Mouse (Mus musculus) intestine, embryonic 16.5 days (tissue): ENCODE data around the gene Pctp. TPM values are rescaled to one million over a fixed set of nuclear protein-coding genes. Genes with fewer than 3 reads are reported as not detected.

Experiments used
- ATAC-seq: fragments of 200-750 bp; cut with Nextera tagmentation; 2 replicates; pipeline ENCODE4 v1.8.0; 2017; ENCODE audit warnings: moderate TSS enrichment, moderate library complexity
- H3K27ac ChIP-seq: fragments of 300-500 bp; sonication (generic); 2 replicates; pipeline ENCODE4 v1.5.1; 2014; ENCODE audit warnings: mild to moderate bottlenecking, low read length
- H3K27me3 ChIP-seq: fragments of 300-500 bp; sonication (generic); replicated peaks from 2 replicates; pipeline ENCODE4 v1.6.1; 2014; ENCODE audit warnings: low read length, control low read depth, mixed read lengths; ENCODE audit not compliant: control insufficient read depth, insufficient read depth
- H3K36me3 ChIP-seq: fragments of 300-500 bp; sonication (generic); 2 replicates; pipeline ENCODE4 v1.6.1; 2014; ENCODE audit warnings: low read length, control low read depth; ENCODE audit not compliant: control insufficient read depth, insufficient read depth
- H3K4me1 ChIP-seq: fragments of 300-500 bp; sonication (generic); 2 replicates; pipeline ENCODE4 v1.6.1; 2014; ENCODE audit warnings: low read length, control low read depth, mixed read lengths; ENCODE audit not compliant: control insufficient read depth, insufficient read depth
- H3K4me2 ChIP-seq: fragments of 300-500 bp; sonication (generic); 2 replicates; pipeline ENCODE4 v1.6.1; 2014; ENCODE audit warnings: low read depth, low read length, control low read depth
- H3K4me3 ChIP-seq: fragments of 300-500 bp; sonication (generic); 2 replicates; pipeline ENCODE4 v1.5.1; 2014; ENCODE audit warnings: mild to moderate bottlenecking, low read length
- H3K9ac ChIP-seq: fragments of 300-500 bp; sonication (generic); 2 replicates; pipeline ENCODE4 v1.6.1; 2014; ENCODE audit warnings: low read depth, low read length
- H3K9me3 ChIP-seq: fragments of 300-500 bp; sonication (generic); 2 replicates; pipeline ENCODE4 v1.6.1; 2016; ENCODE audit warnings: low read length, control low read depth; ENCODE audit not compliant: control insufficient read depth
- WGBS: fragments of 180-500 bp; shearing (Covaris S2); extraction: QIAGEN DNeasy Blood & Tissue Kit; methylation state at CpG from one replicate; pipeline ENCODE4 v1.1.7; 2014; 5-methylcytosine and 5-hydroxymethylcytosine counted together
- polyA plus RNA-seq: library from polyadenylated mRNA; unstranded; fragments of >200 nt; fragmentation: Nextera tagmentation; extraction: Ambion mirVana; gene quantifications from 2 replicates; pipeline ENCODE4 v1.2.1, GENCODE M21; 2015

Gene Pctp
- polyA plus RNA-seq, result 24.5 and 25.4 TPM in 2 replicates

- Histone ChIP-seq H3K4me1 (peaks cover 10% of the 10 kb centered on the region), H3K9me3 (no peaks in the 10 kb centered on the region), H3K27me3 (no peaks in the 10 kb centered on the region), H3K9ac (peak within 1 kb of the TSS; percentile 76), H3K4me2 (peak within 1 kb of the TSS; percentile 70), H3K27ac (peak within 1 kb of the TSS; percentile 63), H3K36me3 (no peaks in the 10 kb centered on the region), H3K4me3 (peak within 1 kb of the TSS; percentile 76)
- ATAC-seq, result peak; percentile 98
- 7% methylated on average over 35 of the region's 35 CpGs for WGBS
Measured at GRCm38 (mm10) chr11:90002231-90002986, at the start of gene Pctp. TSS of gene Pctp (minus strand) at chr11:90002894.

DNA sequence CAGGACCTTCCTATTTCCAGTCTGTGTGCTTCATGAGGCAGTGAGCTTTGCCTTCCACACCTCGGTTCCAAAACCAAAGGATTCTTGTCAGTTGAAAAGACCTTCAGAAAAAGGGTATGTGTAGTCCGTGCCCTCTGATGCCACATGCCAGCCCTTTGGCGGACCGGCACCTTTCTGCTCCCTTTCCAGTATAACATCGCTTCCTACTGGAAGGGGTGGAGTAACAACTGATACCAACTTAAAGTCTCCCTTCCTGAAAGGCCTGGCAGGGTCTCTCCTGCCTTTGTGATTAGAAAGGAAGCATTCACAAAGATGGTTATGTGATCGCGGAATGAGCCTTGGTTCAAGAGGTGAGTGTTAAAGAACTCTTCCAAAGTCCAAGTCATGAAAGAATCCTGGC, 47.3 kb upstream of the Pctp start:
- H3K9ac ChIP-seq, result no peak overlapping the region
- no peaks in the 10 kb centered on the region for H3K36me3 ChIP-seq
- H3K4me2 ChIP-seq, result no peak overlapping the region
- ATAC-seq, result no peak
- H3K27me3 ChIP-seq, result no peaks in the 10 kb centered on the region
- H3K27ac ChIP-seq, result no peak overlapping the region
- H3K4me3 ChIP-seq, result no peak overlapping the region
- no peaks in the 10 kb centered on the region for H3K9me3 ChIP-seq
- WGBS, result 83% methylated on average over 7 of the region's 7 CpGs
- H3K4me1 ChIP-seq, result peaks cover 7% of the 10 kb centered on the region; the same call in 1 of the 2 replicates

DNA sequence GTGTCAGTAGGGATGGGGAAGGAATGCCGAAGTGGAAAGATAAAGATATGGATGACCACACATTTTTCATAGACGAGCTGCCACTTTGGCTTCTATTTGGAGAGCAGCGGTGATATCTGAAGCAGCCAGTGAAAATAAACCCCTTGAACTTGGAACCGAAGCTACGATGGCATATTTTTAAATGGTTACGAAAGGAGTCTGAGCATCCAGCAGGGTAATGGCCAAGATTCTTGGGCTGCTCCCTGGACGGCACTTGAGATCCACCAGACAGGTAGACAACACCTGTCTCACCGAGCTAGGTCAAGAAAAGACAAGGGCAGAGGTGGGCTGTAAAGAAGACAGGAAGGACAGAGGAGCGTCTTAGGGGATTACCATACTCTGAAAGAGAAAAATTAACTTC, 44.6 kb upstream of the Pctp start:
- H3K27ac ChIP-seq, result no peak overlapping the region
- no peak overlapping the region for H3K4me3 ChIP-seq
- ATAC-seq, result no peak
- WGBS, result 67% methylated on average over 9 of the region's 9 CpGs
- H3K9ac ChIP-seq, result no peak overlapping the region
- H3K4me2 ChIP-seq, result no peak overlapping the region
- no peaks in the 10 kb centered on the region for H3K36me3 ChIP-seq
- 0 out of 2 replicates have a peak, but pooled peaks cover 2% of the 10 kb centered on the region for H3K4me1 ChIP-seq
- H3K9me3 ChIP-seq, result no peaks in the 10 kb centered on the region
- H3K27me3 ChIP-seq, result no peaks in the 10 kb centered on the region

GRCm38 (mm10) chr11:90046211-90046610, 43.5 kb upstream of the Pctp start:
- 47% methylated on average over 7 of the region's 7 CpGs for WGBS
- H3K4me3 ChIP-seq, result no peak overlapping the region
- ATAC-seq, result no peak

GRCm38 (mm10) chr11:90044459-90044858, 41.8 kb upstream of the Pctp start:
- 74% methylated on average over 4 of the region's 4 CpGs for WGBS
- Histone ChIP-seq H3K27me3 (no peaks in the 10 kb centered on the region), H3K4me1 (0 out of 2 replicates have a peak, but pooled peaks cover 2% of the 10 kb centered on the region), H3K4me2 (no peak overlapping the region), H3K36me3 (no peaks in the 10 kb centered on the region), H3K9ac (no peak overlapping the region), H3K27ac (no peak overlapping the region), H3K9me3 (no peaks in the 10 kb centered on the region), H3K4me3 (no peak overlapping the region)
- no peak for ATAC-seq

More at GRCm38 (mm10) chr11:90046211-90046610, 43.5 kb upstream of the Pctp start:
- Histone ChIP-seq H3K9ac (no peak overlapping the region), H3K27ac (no peak overlapping the region), H3K4me2 (no peak overlapping the region), H3K27me3 (no peaks in the 10 kb centered on the region), H3K4me1 (0 out of 2 replicates have a peak, but pooled peaks cover 2% of the 10 kb centered on the region), H3K36me3 (no peaks in the 10 kb centered on the region), H3K9me3 (no peaks in the 10 kb centered on the region)

DNA sequence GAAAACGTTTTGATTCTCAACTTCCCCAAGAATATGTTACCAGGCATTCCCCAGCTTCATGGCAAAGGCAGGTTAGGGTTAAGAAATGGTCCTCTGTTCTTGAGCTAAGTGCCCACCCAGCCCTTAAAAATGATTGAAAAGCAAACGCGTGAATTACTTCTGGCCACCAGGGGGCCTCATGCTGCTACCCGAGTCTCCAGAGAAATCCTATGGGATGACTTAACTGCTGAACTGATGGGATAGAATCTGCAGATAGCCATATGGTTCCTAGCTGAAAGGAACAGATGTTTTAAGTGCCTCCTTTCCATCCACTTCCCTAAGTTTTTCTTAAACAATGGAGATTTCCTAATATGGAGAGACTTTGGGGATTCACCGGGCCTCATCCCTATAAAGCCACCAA, 35.3 kb upstream of the Pctp start:
- Histone ChIP-seq H3K9me3 (no peaks in the 10 kb centered on the region), H3K9ac (no peak overlapping the region), H3K4me2 (no peak overlapping the region), H3K4me1 (no peaks in the 10 kb centered on the region), H3K27me3 (0 out of 2 replicates have a peak, but pooled peaks cover 2% of the 10 kb centered on the region), H3K27ac (no peak overlapping the region), H3K4me3 (no peak overlapping the region), H3K36me3 (0 out of 2 replicates have a peak, but pooled peaks cover 3% of the 10 kb centered on the region)
- 17% methylated on average over 5 of the region's 5 CpGs for WGBS
- 0 out of 2 replicates have a peak, but pooled peaks have one; percentile 50 for ATAC-seq

DNA sequence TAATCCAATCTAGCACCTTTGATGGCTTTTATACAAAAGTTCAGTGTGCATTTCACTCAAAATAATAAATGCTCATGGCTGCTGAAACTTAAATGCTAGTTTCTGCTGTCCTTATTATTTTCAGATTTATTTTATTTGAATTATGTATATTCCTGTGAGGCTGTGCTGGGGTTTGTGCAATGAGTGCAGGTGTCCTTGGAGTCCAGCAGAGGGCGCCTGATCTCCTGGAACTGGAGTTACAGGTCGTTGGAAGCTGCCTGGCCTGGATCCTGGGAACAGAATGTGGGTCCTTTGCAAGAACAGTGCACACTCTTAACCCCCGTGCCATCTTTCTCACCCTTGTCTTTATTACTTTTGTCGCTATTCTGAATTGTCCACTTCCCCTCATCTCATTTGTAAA, 33.7 kb upstream of the Pctp start:
- Histone ChIP-seq H3K4me2 (no peak overlapping the region), H3K27me3 (peaks cover 8% of the 10 kb centered on the region; the same call in 1 of the 2 replicates), H3K4me1 (no peaks in the 10 kb centered on the region), H3K27ac (no peak overlapping the region), H3K36me3 (0 out of 2 replicates have a peak, but pooled peaks cover 3% of the 10 kb centered on the region), H3K9me3 (no peaks in the 10 kb centered on the region), H3K4me3 (no peak overlapping the region), H3K9ac (no peak overlapping the region)
- WGBS, result 92% methylated on average over 4 of the region's 4 CpGs
- no peak for ATAC-seq

DNA sequence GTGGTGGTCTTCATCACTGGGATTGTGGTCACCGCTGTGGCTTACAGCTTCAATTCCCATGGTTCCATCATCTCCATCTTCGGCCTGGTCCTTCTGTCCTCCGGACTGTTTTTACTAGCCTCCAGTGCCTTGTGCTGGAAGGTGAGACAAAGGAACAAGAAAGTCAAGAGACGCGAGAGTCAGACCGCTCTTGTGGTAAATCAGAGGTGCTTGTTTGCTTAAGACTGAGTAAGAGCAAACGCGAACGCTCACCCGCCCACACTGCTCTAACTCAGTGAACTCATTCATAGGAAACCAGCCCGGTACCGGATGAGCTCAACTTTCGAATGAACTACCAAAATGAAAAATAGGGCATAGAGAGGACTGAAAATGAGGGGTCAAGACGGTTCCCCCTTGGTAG, 32.8 kb upstream of the Pctp start:
- Histone ChIP-seq H3K4me2 (no peak overlapping the region), H3K9me3 (no peaks in the 10 kb centered on the region), H3K27me3 (peaks cover 8% of the 10 kb centered on the region; the same call in 1 of the 2 replicates), H3K27ac (no peak overlapping the region), H3K4me3 (no peak overlapping the region), H3K4me1 (no peaks in the 10 kb centered on the region), H3K9ac (no peak overlapping the region), H3K36me3 (0 out of 2 replicates have a peak, but pooled peaks cover 3% of the 10 kb centered on the region)
- WGBS, result 72% methylated on average over 14 of the region's 14 CpGs
- no peak for ATAC-seq

DNA sequence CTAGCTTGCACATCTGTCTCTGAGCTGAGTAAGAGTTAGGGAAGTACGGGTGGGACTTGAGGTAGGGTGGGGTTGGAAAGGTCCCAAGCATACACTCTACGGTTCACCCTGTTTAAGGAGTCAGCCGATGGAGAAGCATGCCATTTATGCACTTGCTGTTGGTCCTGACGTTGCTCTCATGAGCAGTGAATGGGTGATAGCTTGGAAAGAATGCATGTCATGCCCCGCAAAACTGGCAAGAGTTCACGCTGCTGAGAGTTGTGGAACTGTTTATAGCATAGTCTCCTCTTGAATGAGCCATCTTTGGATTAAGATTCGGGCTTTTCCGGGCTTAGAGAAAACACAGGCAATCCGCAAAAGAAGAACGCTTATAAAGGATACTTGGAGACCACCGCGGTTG, 32.0 kb upstream of the Pctp start:
- H3K9ac ChIP-seq, result no peak overlapping the region
- no peaks in the 10 kb centered on the region for H3K9me3 ChIP-seq
- WGBS, result 80% methylated on average over 12 of the region's 12 CpGs
- peaks cover 8% of the 10 kb centered on the region; the same call in 1 of the 2 replicates for H3K27me3 ChIP-seq
- no peak for ATAC-seq
- peaks cover 5% of the 10 kb centered on the region for H3K4me1 ChIP-seq
- 0 out of 2 replicates have a peak, but pooled peaks cover 3% of the 10 kb centered on the region for H3K36me3 ChIP-seq
- H3K4me3 ChIP-seq, result no peak overlapping the region
- no peak overlapping the region for H3K27ac ChIP-seq
- no peak overlapping the region for H3K4me2 ChIP-seq
